Mouse (Mus musculus): ENCODE data around the gene Rdh13.
A peak's percentile ranks its signal among the peaks of the same experiment; 100 is the strongest.

DNA sequence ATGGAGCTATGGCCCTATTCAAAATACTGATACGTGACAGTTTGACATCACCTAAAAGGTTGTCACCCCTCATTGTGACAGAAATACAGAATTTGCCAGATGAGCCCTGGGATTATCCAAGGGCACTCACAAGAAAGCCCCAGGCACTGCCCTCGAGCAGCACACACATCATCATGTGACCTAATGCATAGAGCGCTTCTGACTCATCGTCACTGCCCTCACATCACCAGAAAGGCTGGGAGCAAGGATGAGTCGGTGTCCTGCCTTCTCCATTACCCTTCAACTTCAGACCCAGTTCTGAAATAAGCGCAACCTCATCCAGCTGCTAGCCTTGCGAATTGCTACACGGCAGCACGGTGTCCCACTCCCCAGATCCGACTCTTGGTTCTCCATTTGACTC is 4.9 kb downstream of the Rdh13 start:
- TF ChIP-seq USF1 (IDR thresholded peaks at IDR 0.05; ENCODE audit: low read depth) = peak; percentile 79
- no peak for TF ChIP-seq CTCF (IDR thresholded peaks at IDR 0.05; ENCODE audit: control insufficient read depth, insufficient read depth, insufficient read length)
- no peak for TF ChIP-seq MYOD1 (IDR thresholded peaks at IDR 0.05; ENCODE audit: control insufficient read depth, insufficient read length, low read depth)

Measured in C2C12 (cell line).